Comparison of ENCODE assay signal across 9 mouse cellular contexts in the genomic region with DNA sequence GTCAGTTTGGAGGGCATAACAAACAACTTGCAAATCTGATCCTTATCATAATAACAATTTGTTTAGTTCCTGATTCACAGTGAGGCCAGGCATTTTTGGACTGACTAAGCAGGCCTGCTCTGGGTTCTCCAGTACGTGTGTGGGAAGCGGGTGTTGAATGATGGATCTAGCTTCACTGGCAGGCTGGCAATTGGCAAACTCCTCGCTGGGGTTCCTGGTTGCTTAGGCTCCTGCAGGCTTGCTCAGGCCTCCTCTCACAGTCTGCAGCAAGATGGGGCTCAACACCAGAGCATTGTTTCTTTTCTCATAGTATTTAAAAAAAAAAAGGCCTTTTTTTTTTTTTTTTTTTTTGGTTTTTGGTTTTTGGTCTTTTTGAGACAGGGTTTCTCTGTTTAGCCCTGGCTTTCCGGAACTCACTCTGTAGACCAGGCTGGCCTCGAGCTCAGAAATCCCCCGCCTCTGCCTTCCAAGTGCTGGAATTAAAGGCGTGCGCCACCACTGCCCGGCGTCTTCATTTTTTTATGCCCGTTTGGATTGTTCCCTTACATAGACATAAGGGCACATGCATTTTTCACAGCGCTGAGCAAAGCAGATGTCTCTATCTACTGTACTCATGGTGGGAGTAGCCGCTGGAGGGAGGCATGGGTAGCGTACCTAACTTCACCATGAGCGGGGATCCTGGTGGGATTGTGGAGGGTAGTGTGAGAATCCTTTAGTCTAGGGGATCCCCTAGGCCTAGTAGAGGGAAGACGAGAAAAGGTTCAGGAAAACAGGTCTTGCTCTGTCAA. TPM values are rescaled to one million over a fixed set of nuclear protein-coding genes. Genes with fewer than 3 reads are reported as not detected.
DNase-seq lines count a peak whose midpoint lies in the region; ATAC-seq lines count a peak whose summit lies in the region.
"Had no signal": no experiment of that assay in that cellular context is flagged by ENCODE, and none has a peak within 500 bp of the region (broad histone marks: within the 10 kb centered on the region; RNA-seq: fewer than 3 reads in every experiment).

No protein-coding gene starts in this region.

- ATAC-seq in hindbrain, embryonic 15.5 days (ENCODE audit: low FRiP score, low read depth) = peak; percentile 58

- H3K27ac ChIP-seq in hindbrain, embryonic 15.5 days (replicated peaks) = peak overlapping the region; percentile 94
- H3K27ac ChIP-seq in macrophage = peak overlapping the region; percentile 99

- peak overlapping the region; percentile 45 for H3K9ac ChIP-seq in hindbrain, embryonic 15.5 days

- peaks cover 22% of the 10 kb centered on the region for H3K4me1 ChIP-seq in hindbrain, embryonic 15.5 days (replicated peaks)

- H3K36me3 ChIP-seq in hindbrain, embryonic 15.5 days = peaks cover 5% of the 10 kb centered on the region
- H3K36me3 ChIP-seq in macrophage (ENCODE audit: inconsistent target) = peaks cover 5% of the 10 kb centered on the region

- H3K4me2 ChIP-seq in hindbrain, embryonic 15.5 days = peak overlapping the region; percentile 60

- H3K9me3 ChIP-seq in hindbrain, embryonic 15.5 days = no peaks in the 10 kb centered on the region

- H3K27me3 ChIP-seq in hindbrain, embryonic 15.5 days = no peaks in the 10 kb centered on the region

- peaks cover 31% of the 10 kb centered on the region for H3K79me2 ChIP-seq in macrophage (ENCODE audit: inconsistent target)

- peak overlapping the region; percentile 87 for H3K4me3 ChIP-seq in hindbrain, embryonic 15.5 days
- peak overlapping the region; percentile 31 for H3K4me3 ChIP-seq in macrophage (ENCODE audit: inconsistent target)

- peak; percentile 38 to 71 for DNase-seq in adrenal gland, adult (ENCODE audit: inconsistent age in 2 of 2, low spot score in 1 of 2)
- no peak for DNase-seq in adrenal gland, postnatal 4 days (ENCODE audit: low spot score in 2 of 2)
- peak; percentile 47 for DNase-seq in cerebellum, adult 9-10 months
- DNase-seq in frontal cortex, adult 2 months (ENCODE audit: extremely low spot score in 1 of 2, low spot score in 1 of 2) = peak; percentile 69 to 80
- DNase-seq in left cerebral cortex, adult 9 months (ENCODE audit: low spot score in 2 of 2) = peak; percentile 46 to 75
- DNase-seq in right cerebral cortex, adult 2 months (ENCODE audit: low spot score in 2 of 2) = peak; percentile 70 to 79

- 18% methylated on average over 16 of the region's 16 CpGs for WGBS in hindbrain, embryonic 15.5 days
- WGBS in macrophage (ENCODE audit: missing documents) = 28% methylated on average over 15 of the region's 16 CpGs

RNA-seq across cellular contexts. Expression of gene Nub1, which starts 0.6 kb away (rescaled TPM):
- total RNA-seq in adrenal gland, postnatal 4 days (2021) = 10 to 100 TPM; 59.7 to 61.7 TPM
- polyA plus RNA-seq in frontal cortex, adult 2 months (2012; rRNA removed) = 79.9 and 80.0 TPM in 2 replicates
- polyA plus RNA-seq in hindbrain, embryonic 15.5 days (2015; fragmentation: Nextera tagmentation; extraction: Ambion mirVana) = 43.9 and 49.0 TPM in 2 replicates
- 100 to 1,000 TPM in 3 of 26 experiments, 10 to 100 TPM in 23; 44.5 to 122 (median 79.5) TPM for total RNA-seq in macrophage (2018; cell fraction: chromatin; rRNA removed)
- total RNA-seq in macrophage (2018; cell fraction: cytosol; rRNA removed) = 100 to 1,000 TPM in 14 of 26 experiments, 10 to 100 TPM in 12; 73.8 to 125 (median 106) TPM
- total RNA-seq in macrophage (2018; cell fraction: nucleus; rRNA removed) = 100 to 1,000 TPM in 6 of 26 experiments, 10 to 100 TPM in 20; 42.2 to 118 (median 86.9) TPM
- 57.4 to 97.0 TPM (median 76.5 TPM) in 3 replicates for polyA plus RNA-seq in macrophage (2018)

RNA-seq across cellular contexts. Expression of gene Wdr86, which starts 45.8 kb away (rescaled TPM):
- total RNA-seq in adrenal gland, postnatal 4 days (2021) = 1 to 10 TPM; 6.2 to 9.6 TPM
- 1.1 and 1.3 TPM in 2 replicates for polyA plus RNA-seq in frontal cortex, adult 2 months (2012; rRNA removed)
- 7.7 and 8.2 TPM in 2 replicates for polyA plus RNA-seq in hindbrain, embryonic 15.5 days (2015; fragmentation: Nextera tagmentation; extraction: Ambion mirVana)
- total RNA-seq in macrophage (2018; cell fraction: chromatin; rRNA removed) = not detected
- total RNA-seq in macrophage (2018; cell fraction: cytosol; rRNA removed) = under 1 TPM in 2 of 26 experiments, not detected in 24; 0.05 to 0.09 TPM
- total RNA-seq in macrophage (2018; cell fraction: nucleus; rRNA removed) = under 1 TPM in 2 of 26 experiments, not detected in 24; 0.11 to 0.28 TPM
- not detected in 3 replicates for polyA plus RNA-seq in macrophage (2018)
- polyA plus RNA-seq: C2C12 had no signal

Comparison
In these comparisons a context has a peak if more than half of its experiments do, and no peak if none do; other contexts are left out.
1. DNase-seq: peak in adrenal gland, adult (2 of 2), cerebellum, adult 9-10 months (single experiment), frontal cortex, adult 2 months (2 of 2), left cerebral cortex, adult 9 months (2 of 2) and right cerebral cortex, adult 2 months (2 of 2); none in adrenal gland, postnatal 4 days (0 of 2).